Mouse (Mus musculus) heart, postnatal 0 days (tissue): Measurements from ENCODE around the gene 1810037I17Rik. TPM values are rescaled to one million over a fixed set of nuclear protein-coding genes. Genes with fewer than 3 reads are reported as not detected.
"Not testable (repeated sequence)": the region's sequence is repeated elsewhere in the genome, so short reads cannot be mapped to it uniquely, and the experiment has no call there.

Experiments
- ATAC-seq: fragments of 200-750 bp; cut with Nextera tagmentation; 2 replicates; pipeline ENCODE4 v1.8.0; 2017; ENCODE audit warnings: low read depth, moderate number of reproducible peaks, moderate library complexity; ENCODE audit not compliant: insufficient read depth
- DNase-seq: peaks from one replicate; pipeline ENCODE4 v3.0.0-alpha.2; 2016; ENCODE audit warnings: low spot score
- H3K27ac ChIP-seq: fragments of 300-500 bp; sonication (generic); 2 replicates; pipeline ENCODE4 v1.5.1; 2014; ENCODE audit warnings: low read depth, mild to moderate bottlenecking
- H3K27me3 ChIP-seq: fragments of 300-500 bp; sonication (generic); 2 replicates; pipeline ENCODE4 v1.6.1; 2014; ENCODE audit warnings: low read length, mixed read lengths; ENCODE audit not compliant: control insufficient read depth, insufficient read depth
- H3K36me3 ChIP-seq: fragments of 300-500 bp; sonication (generic); replicated peaks from 2 replicates; pipeline ENCODE4 v1.6.1; 2014; ENCODE audit warnings: low read length, mixed read lengths; ENCODE audit not compliant: control insufficient read depth, insufficient read depth
- H3K4me1 ChIP-seq: fragments of 300-500 bp; sonication (generic); 2 replicates; pipeline ENCODE4 v1.6.1; 2014; ENCODE audit warnings: antibody characterized with exemption; ENCODE audit not compliant: control insufficient read depth, insufficient read depth
- H3K4me2 ChIP-seq: fragments of 300-500 bp; sonication (generic); 2 replicates; pipeline ENCODE4 v1.6.1; 2014; ENCODE audit warnings: low read depth, mild to moderate bottlenecking, low read length, moderate library complexity
- H3K4me3 ChIP-seq: fragments of 300-500 bp; sonication (generic); 2 replicates; pipeline ENCODE4 v1.5.1; 2014; ENCODE audit warnings: low read depth, low read length
- H3K9ac ChIP-seq: fragments of 300-500 bp; sonication (generic); replicated peaks from 2 replicates; pipeline ENCODE4 v1.6.1; 2014; ENCODE audit warnings: low read depth, low read length, mixed read lengths
- H3K9me3 ChIP-seq: fragments of 300-500 bp; sonication (generic); replicated peaks from 2 replicates; pipeline ENCODE4 v1.6.1; 2016; ENCODE audit warnings: low read length; ENCODE audit not compliant: control insufficient read depth
- CTCF ChIP-seq: IDR thresholded peaks from 2 replicates; pipeline ENCODE4 v1.5.1; 2016; ENCODE audit warnings: antibody characterized with exemption, control low read depth, low read depth
- EP300 ChIP-seq: IDR thresholded peaks from 2 replicates; pipeline ENCODE4 v1.6.1; 2016; ENCODE audit warnings: antibody characterized with exemption, low read depth
- WGBS: fragments of 180-500 bp; shearing (Covaris S2); extraction: QIAGEN DNeasy Blood & Tissue Kit; methylation state at CpG from one replicate; pipeline ENCODE4 v1.1.7; 2014; 5-methylcytosine and 5-hydroxymethylcytosine counted together
- polyA plus RNA-seq: library from polyadenylated mRNA; unstranded; fragments of >200 nt; fragmentation: Nextera tagmentation; extraction: Ambion mirVana; gene quantifications from 2 replicates; pipeline ENCODE4 v1.2.1, GENCODE M21; 2015
- total RNA-seq: library from RNA; depleted of rRNA; stranded (reverse); fragments of >200 nt; gene quantifications from 2 replicates; pipeline ENCODE4 v1.2.3, GENCODE M21; 2014; ENCODE audit warnings: low replicate concordance

The 1810037I17Rik gene
- total and polyA plus RNA-seq, 2 experiments from 2014 or later, result 61.3 to 112 TPM

DNA sequence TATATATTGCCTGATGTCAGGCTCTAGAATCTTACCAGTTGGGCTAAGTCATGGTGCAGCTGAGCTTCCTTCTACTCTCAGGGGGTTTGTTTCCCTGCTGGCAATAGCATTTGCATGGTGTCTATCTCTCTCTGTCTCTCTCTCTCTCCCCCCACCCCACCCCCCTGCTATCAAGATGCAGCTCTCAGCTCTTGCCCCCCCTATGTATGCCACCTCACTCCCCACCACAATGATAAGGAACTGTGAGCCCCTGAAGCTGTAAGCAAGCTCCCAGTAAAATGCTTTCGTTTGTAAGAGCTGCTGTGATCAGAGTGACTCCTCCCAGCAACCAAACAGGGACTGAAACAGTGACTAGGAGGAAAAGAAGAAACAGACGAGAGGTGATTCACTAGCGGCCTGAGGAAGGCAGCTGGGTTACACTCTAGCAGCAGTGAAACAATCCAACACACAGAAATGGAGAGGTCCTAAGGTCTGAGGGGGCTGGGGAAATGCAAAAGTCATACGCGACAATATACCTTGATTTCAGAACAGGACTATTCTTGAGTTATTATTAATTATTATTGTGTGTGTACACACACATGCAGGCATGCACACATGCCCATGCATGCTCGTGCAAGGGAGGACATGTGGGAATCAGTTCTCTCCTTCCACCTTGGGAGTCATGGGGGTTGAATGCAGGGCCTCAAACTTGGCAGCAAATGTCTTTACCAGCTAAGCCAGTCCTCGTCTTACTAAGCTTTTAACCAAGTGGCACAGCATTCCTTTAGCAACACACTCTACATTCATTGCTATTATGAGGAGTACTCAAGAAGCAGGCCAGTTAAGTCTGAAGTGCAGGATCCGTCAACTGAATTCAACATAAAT lies 3.2 kb upstream of the 1810037I17Rik start:
- no peak overlapping the region for H3K4me2 ChIP-seq
- no peaks in the 10 kb centered on the region for H3K36me3 ChIP-seq
- no peak overlapping the region for H3K27ac ChIP-seq
- no peak for ATAC-seq
- H3K27me3 ChIP-seq, result no peaks in the 10 kb centered on the region
- WGBS, result 50% methylated on average over 8 of the region's 8 CpGs
- no peak for DNase-seq
- no peak for TF ChIP-seq EP300
- H3K4me3 ChIP-seq, result no peak overlapping the region
- H3K4me1 ChIP-seq, result no peaks in the 10 kb centered on the region
- no peaks in the 10 kb centered on the region for H3K9me3 ChIP-seq
- H3K9ac ChIP-seq, result no peak overlapping the region

DNA sequence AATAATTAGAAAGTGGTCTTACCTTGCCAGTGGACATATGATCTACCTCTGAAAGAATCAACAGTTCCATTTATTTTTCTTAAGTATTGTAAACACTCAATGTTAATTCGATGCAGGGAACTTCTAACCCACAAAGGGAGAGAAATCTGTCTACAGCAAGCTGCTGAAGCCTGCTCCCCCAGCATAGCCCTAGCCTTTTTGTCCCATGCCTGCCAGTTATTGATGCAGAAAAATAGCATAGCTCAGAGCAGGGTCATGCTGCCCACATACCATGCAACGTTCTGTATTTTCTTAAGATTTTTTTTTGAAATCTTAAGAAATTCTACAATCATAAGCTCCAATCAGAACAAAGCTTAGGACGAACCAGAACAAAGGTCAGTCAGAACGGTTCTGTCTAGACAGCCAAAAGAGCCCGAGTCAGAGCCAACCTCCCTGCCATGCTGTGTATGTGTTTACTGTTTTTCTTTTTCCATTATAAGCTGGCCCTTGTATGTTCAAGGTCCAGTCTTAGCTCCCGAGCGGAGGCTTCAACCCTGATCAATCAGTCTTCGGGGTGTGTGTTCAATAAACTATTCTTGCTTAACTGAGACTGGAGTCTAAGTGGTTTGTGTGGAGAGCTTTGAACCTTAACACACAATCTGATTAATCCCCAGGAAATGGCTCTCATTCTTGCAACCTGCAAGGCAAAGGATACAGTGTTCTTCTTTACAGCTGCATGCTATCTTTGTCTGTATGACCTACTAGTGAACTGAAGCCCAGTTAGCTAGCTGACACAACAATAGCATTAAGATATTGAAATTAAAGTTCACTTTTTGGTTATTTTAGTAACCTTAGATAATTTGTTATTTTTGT lies 2.1 kb upstream of the 1810037I17Rik start:
- Histone ChIP-seq H3K27ac (no peak overlapping the region), H3K9ac (no peak overlapping the region), H3K36me3 (no peaks in the 10 kb centered on the region), H3K4me3 (no peak overlapping the region), H3K4me2 (no peak overlapping the region), H3K4me1 (no peaks in the 10 kb centered on the region), H3K9me3 (no peaks in the 10 kb centered on the region), H3K27me3 (no peaks in the 10 kb centered on the region)
- DNase-seq (no peak), ATAC-seq (no peak)
- no peak for TF ChIP-seq CTCF
- TF ChIP-seq EP300, result no peak
- WGBS, result 81% methylated on average over 8 of the region's 8 CpGs

DNA sequence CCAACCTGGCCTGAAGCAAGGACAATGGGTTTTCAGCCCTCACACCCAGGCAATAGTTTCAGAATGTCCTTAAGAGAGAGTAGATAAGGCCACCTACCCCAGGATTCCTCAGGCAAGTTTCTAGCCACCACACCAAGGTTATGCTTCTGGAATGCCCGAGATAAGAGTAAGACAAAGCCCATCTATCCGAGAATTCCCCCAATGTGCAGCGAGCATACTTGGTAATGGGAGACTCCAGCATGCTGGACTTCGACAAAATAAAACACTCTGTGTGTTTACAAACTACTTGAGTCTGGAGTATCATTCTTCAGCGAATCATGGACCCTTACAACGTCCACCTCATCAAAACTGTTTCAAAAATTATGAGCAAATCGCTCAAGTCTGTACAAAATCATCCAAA lies 856 bp upstream of the 1810037I17Rik start:
- peak overlapping the region; percentile 73; the same call in 1 of the 2 replicates for H3K4me3 ChIP-seq
- no peaks in the 10 kb centered on the region for H3K27me3 ChIP-seq
- TF ChIP-seq EP300 (no peak), CTCF (no peak)
- H3K9me3 ChIP-seq, result no peaks in the 10 kb centered on the region
- H3K27ac ChIP-seq, result no peak overlapping the region
- no peak for DNase-seq
- ATAC-seq, result no peak
- WGBS, result 41% methylated on average over 7 of the region's 7 CpGs
- H3K9ac ChIP-seq, result no peak overlapping the region
- H3K4me2 ChIP-seq, result peak overlapping the region; percentile 69
- H3K4me1 ChIP-seq, result no peaks in the 10 kb centered on the region
- H3K36me3 ChIP-seq, result no peaks in the 10 kb centered on the region

DNA sequence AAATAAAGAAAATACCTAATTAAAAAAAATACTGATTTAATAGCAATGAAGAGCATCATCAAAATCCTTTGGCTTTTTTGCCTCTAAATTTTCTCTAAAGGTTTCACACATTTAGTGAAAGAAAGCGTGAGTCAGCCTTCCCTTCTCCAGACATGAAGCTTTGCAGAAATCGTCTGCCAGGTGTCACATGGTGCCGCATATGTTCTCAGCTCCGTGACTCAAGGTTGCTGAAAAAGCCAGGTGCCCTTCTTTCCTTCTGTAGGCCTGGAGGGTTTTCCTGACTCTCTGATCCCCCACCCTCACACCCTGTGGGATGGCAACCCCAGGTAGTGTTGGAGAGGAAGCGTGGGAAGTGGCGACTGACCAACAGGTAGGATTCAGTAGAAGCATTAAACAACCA lies 5.7 kb downstream of the 1810037I17Rik start:
- H3K4me1 ChIP-seq, result no peaks in the 10 kb centered on the region
- WGBS, result 89% methylated on average over 6 of the region's 6 CpGs
- no peaks in the 10 kb centered on the region for H3K27me3 ChIP-seq
- H3K9ac ChIP-seq, result no peak overlapping the region
- no peak overlapping the region for H3K27ac ChIP-seq
- H3K4me2 ChIP-seq, result no peak overlapping the region
- no peaks in the 10 kb centered on the region for H3K36me3 ChIP-seq
- no peak for TF ChIP-seq CTCF
- TF ChIP-seq EP300, result no peak
- no peak for ATAC-seq
- no peak overlapping the region for H3K4me3 ChIP-seq
- H3K9me3 ChIP-seq, result no peaks in the 10 kb centered on the region
- no peak for DNase-seq

DNA sequence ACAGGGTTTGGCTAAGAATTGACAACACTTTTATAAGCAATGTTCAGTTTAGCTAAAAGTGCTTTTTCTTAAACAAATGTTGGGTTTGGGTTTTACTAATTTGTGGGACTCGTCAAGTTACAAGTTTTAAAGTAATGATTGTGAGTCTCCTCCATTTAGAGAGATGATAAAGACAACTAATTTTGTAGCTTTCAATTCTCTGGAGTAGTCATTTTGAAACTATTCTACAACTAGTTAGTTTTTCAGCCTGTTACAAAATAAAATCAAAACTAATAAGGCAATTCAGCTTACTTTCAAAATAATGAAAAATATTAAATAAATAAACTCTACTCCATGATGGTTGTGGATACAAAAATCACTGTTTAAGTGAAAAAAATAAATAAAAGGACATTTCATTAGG lies 8.5 kb downstream of the 1810037I17Rik start:
- TF ChIP-seq EP300 (no peak), CTCF (no peak)
- Histone ChIP-seq H3K4me1 (no peaks in the 10 kb centered on the region), H3K27ac (no peak overlapping the region), H3K27me3 (no peaks in the 10 kb centered on the region), H3K9me3 (no peaks in the 10 kb centered on the region), H3K4me3 (no peak overlapping the region), H3K36me3 (no peaks in the 10 kb centered on the region), H3K4me2 (no peak overlapping the region), H3K9ac (no peak overlapping the region)
- DNase-seq (no peak), ATAC-seq (no peak)
- 87% methylated on average over 1 of the region's 1 CpGs for WGBS

DNA sequence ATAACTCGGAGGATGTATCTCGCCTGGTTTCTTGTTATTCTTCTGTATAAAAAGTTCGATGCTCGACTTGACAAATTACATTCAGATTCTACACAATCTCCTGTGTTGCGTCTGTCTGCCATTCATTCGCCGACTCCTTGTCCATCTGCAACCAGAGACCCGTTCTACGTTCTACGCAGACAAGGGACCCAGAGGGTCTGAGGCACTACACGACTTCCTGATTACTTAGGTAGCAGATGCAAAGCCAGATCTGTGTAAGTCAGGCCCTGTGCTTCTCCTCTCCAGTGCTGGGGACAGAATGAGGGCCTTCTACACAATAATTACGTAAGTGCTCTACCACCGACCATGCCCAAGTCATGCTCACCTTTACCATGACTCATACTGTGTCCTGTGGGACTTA lies 13.2 kb downstream of the 1810037I17Rik start:
- H3K36me3 ChIP-seq, H3K9me3 ChIP-seq, H3K4me1 ChIP-seq, H3K9ac ChIP-seq, ATAC-seq, H3K27ac ChIP-seq, H3K27me3 ChIP-seq, DNase-seq, H3K4me3 ChIP-seq, H3K4me2 ChIP-seq: not testable (repeated sequence)
- 84% methylated on average over 13 of the region's 13 CpGs for WGBS
